Mouse (Mus musculus): ENCODE measurements around the gene Six1. TPM values are rescaled to one million over a fixed set of nuclear protein-coding genes. Genes with fewer than 3 reads are reported as not detected.

Gene Six1
- polyA plus RNA-seq, 1 experiment: 72.4 TPM

DNA sequence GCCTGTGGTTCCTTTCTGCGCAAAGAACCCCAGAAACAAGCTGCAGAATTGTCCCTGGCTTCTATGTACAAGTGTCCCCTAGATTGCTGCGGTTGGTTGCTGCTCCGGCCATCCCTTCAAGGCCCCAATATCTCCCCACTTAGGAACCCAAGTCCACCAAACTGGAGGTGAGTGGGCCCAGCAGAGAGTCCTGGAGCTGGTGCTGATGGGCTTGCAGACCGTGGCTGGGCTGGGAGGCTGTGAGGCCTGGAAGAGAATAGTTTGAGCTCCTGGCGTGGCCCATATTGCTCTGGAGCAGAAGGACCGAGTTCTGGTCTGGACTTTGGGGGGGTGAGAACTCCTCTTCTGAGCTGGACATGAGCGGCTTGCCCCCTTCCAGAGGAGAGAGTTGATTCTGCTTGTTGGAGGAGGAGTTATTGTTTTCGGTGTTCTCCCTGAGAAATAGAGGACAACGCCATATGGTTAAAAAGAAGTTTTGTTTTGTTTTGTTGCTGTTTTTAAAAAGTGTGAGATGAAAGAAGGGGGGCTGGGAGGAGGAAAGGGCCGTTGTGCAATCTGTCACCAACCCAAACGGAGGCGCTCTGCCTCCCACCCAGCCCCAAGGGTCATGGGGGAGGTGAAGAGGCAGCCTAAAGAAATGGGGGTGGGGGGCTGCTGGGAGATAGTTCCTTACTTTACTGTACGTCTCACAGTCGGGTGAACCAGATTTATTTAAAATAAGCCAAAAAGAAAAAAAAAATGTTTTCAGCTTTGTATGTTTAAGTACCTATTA, 10.1 kb downstream of the Six1 start:
- Histone ChIP-seq H3K27me3 (ENCODE audit: control insufficient read depth, insufficient read depth, insufficient read length) (no peaks in the 10 kb centered on the region), H3K4me3 (ENCODE audit: insufficient read depth, poor library complexity, severe bottlenecking) (peak overlapping the region; percentile 83), H3ac (ENCODE audit: control insufficient read depth, insufficient read length, low read depth) (peak overlapping the region; percentile 61), H3K79me3 (ENCODE audit: low read depth) (peaks cover 71% of the 10 kb centered on the region), H3K79me2 (ENCODE audit: control insufficient read depth, insufficient read depth) (peaks cover 86% of the 10 kb centered on the region), H3K36me3 (ENCODE audit: control insufficient read depth, insufficient read depth) (peaks cover 38% of the 10 kb centered on the region)
- TF ChIP-seq CEBPB (IDR thresholded peaks at IDR 0.05; ENCODE audit: low read depth) (peak; percentile 80), USF1 (IDR thresholded peaks at IDR 0.05; ENCODE audit: low read depth) (no peak), CTCF (IDR thresholded peaks at IDR 0.05; ENCODE audit: control insufficient read depth, insufficient read depth, insufficient read length) (peak; percentile 10)

- H3K4me3 ChIP-seq (ENCODE audit: insufficient read depth, poor library complexity, severe bottlenecking): peak overlapping the region; percentile 83
- no peaks in the 10 kb centered on the region for H3K27me3 ChIP-seq (ENCODE audit: control insufficient read depth, insufficient read depth, insufficient read length)
- TF ChIP-seq USF1 (IDR thresholded peaks at IDR 0.05; ENCODE audit: low read depth) (no peak), MAX (IDR thresholded peaks at IDR 0.05) (no peak), CEBPB (IDR thresholded peaks at IDR 0.05; ENCODE audit: low read depth) (no peak), CTCF (IDR thresholded peaks at IDR 0.05; ENCODE audit: control insufficient read depth, insufficient read depth, insufficient read length) (no peak), MYOG (IDR thresholded peaks at IDR 0.05; ENCODE audit: control insufficient read depth, extremely low read depth, insufficient read length) (no peak), MYOD1 (IDR thresholded peaks at IDR 0.05; ENCODE audit: control insufficient read depth, insufficient read length, low read depth) (no peak), FOSL1 (IDR thresholded peaks at IDR 0.05; ENCODE audit: insufficient read depth, low read length, poor library complexity, severe bottlenecking) (no peak)
Measured at GRCm38 (mm10) chr12:73042903-73043302, 10.8 kb downstream of the Six1 start.

DNA sequence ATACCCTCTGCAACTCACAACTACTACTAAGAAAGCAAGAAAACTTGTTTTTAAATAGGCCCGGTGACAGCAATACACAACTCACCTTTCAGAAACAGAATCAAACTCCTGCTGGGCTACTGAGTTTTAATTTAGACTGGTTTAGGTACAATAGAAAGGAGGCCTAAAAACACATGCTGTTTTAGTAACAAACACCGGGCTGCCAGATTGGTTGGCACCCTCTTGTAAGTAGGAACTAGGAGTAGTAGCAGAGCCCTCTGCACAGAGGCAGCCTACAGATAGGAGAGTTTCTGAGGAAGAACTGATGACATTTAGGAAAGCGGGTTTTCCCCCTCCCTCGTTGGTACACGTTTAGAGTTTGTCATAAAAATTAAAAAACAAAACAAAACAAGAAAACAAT, 11.3 kb downstream of the Six1 start:
- H3K27me3 ChIP-seq (ENCODE audit: control insufficient read depth, insufficient read depth, insufficient read length): no peaks in the 10 kb centered on the region
- H3K4me3 ChIP-seq (ENCODE audit: insufficient read depth, poor library complexity, severe bottlenecking): peak overlapping the region; percentile 83

More at GRCm38 (mm10) chr12:73042903-73043302, 10.8 kb downstream of the Six1 start:
- Histone ChIP-seq H3K79me3 (ENCODE audit: low read depth) (peaks cover 73% of the 10 kb centered on the region), H3ac (ENCODE audit: control insufficient read depth, insufficient read length, low read depth) (peak overlapping the region; percentile 58), H3K79me2 (ENCODE audit: control insufficient read depth, insufficient read depth) (peaks cover 93% of the 10 kb centered on the region), H3K36me3 (ENCODE audit: control insufficient read depth, insufficient read depth) (peaks cover 38% of the 10 kb centered on the region)

DNA sequence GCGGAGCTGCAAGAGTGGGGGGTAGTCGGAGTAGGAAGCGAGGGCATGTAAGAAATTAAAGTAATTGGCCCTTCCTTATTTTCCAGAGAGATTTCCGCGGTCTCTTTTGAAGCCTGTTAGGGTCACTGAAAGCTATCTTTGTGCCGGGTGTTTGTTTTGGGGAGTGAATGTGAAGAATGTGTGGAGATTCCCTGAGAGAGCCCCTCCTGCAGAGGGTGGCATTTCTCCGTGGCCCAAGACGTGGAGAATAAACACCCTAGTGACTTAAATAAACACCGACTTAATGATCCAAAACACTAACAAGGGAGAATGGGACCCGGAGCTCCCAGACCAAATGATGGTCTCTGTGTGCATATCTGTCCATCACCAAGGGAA, 12.4 kb downstream of the Six1 start:
- peaks cover 94% of the 10 kb centered on the region for H3K79me2 ChIP-seq (ENCODE audit: control insufficient read depth, insufficient read depth)
- peaks cover 72% of the 10 kb centered on the region for H3K79me3 ChIP-seq (ENCODE audit: low read depth)
- no peaks in the 10 kb centered on the region for H3K27me3 ChIP-seq (ENCODE audit: control insufficient read depth, insufficient read depth, insufficient read length)
- peaks cover 38% of the 10 kb centered on the region for H3K36me3 ChIP-seq (ENCODE audit: control insufficient read depth, insufficient read depth)
- peak overlapping the region; percentile 38 for H3K4me3 ChIP-seq (ENCODE audit: insufficient read depth, poor library complexity, severe bottlenecking)
- peak overlapping the region; percentile 79 for H3ac ChIP-seq (ENCODE audit: control insufficient read depth, insufficient read length, low read depth)
- TF ChIP-seq USF1 (IDR thresholded peaks at IDR 0.05; ENCODE audit: low read depth) (no peak), CTCF (IDR thresholded peaks at IDR 0.05; ENCODE audit: control insufficient read depth, insufficient read depth, insufficient read length) (no peak), MAX (IDR thresholded peaks at IDR 0.05) (no peak), MYOG (IDR thresholded peaks at IDR 0.05; ENCODE audit: control insufficient read depth, extremely low read depth, insufficient read length) (no peak), CEBPB (IDR thresholded peaks at IDR 0.05; ENCODE audit: low read depth) (no peak)

More for the DNA sequence above, 11.3 kb downstream of the Six1 start:
- Histone ChIP-seq H3K79me3 (ENCODE audit: low read depth) (peaks cover 73% of the 10 kb centered on the region), H3ac (ENCODE audit: control insufficient read depth, insufficient read length, low read depth) (peak overlapping the region; percentile 19), H3K79me2 (ENCODE audit: control insufficient read depth, insufficient read depth) (peaks cover 98% of the 10 kb centered on the region), H3K36me3 (ENCODE audit: control insufficient read depth, insufficient read depth) (peaks cover 38% of the 10 kb centered on the region)
- TF ChIP-seq MYOG (IDR thresholded peaks at IDR 0.05; ENCODE audit: control insufficient read depth, extremely low read depth, insufficient read length) (no peak), USF1 (IDR thresholded peaks at IDR 0.05; ENCODE audit: low read depth) (no peak), FOSL1 (IDR thresholded peaks at IDR 0.05; ENCODE audit: insufficient read depth, low read length, poor library complexity, severe bottlenecking) (no peak), MAX (IDR thresholded peaks at IDR 0.05) (no peak), MYOD1 (IDR thresholded peaks at IDR 0.05; ENCODE audit: control insufficient read depth, insufficient read length, low read depth) (no peak)

DNA sequence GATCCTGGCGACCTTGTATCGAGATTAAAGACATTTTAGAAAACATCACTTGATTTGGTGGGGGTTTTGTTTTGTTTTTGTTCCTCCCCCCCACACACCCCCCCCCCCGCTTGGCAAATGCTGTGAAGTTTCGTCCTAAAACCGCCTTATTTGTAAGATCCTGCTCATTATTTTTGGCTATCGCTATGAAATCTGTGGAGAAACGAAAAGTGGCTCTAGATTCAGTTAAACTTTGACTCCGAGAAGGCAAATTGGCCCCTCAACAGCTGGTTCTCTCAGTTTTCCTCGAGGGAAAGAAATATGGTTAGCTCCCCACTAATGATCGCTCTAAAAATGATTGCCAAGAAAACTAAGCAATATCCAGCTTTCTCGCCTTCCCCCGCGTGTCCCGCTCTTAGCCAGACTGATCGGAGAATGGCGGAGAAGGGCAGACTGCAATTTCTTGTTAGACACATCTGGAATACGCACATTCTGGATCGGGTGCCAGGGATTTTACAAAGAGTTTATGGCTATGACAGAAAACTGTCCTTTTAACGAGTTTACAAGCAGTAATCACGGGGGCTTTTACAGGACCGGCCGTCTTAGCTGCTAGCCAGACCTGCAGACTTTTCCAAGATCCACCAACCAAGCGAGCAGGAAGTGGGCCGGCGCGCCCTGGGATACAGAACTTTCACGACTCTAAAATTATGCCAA, 13.0 kb downstream of the Six1 start:
- H3ac ChIP-seq (ENCODE audit: control insufficient read depth, insufficient read length, low read depth): peak overlapping the region; percentile 79
- TF ChIP-seq USF1 (IDR thresholded peaks at IDR 0.05; ENCODE audit: low read depth): no peak
- TF ChIP-seq CEBPB (IDR thresholded peaks at IDR 0.05; ENCODE audit: low read depth): no peak
- no peak for TF ChIP-seq MYOD1 (IDR thresholded peaks at IDR 0.05; ENCODE audit: control insufficient read depth, insufficient read length, low read depth)
- no peak for TF ChIP-seq CTCF (IDR thresholded peaks at IDR 0.05; ENCODE audit: control insufficient read depth, insufficient read depth, insufficient read length)
- no peak for TF ChIP-seq FOSL1 (IDR thresholded peaks at IDR 0.05; ENCODE audit: insufficient read depth, low read length, poor library complexity, severe bottlenecking)
- TF ChIP-seq MAX (IDR thresholded peaks at IDR 0.05): no peak
- H3K79me2 ChIP-seq (ENCODE audit: control insufficient read depth, insufficient read depth): peaks cover 94% of the 10 kb centered on the region
- peaks cover 38% of the 10 kb centered on the region for H3K36me3 ChIP-seq (ENCODE audit: control insufficient read depth, insufficient read depth)
- peaks cover 67% of the 10 kb centered on the region for H3K79me3 ChIP-seq (ENCODE audit: low read depth)
- peak overlapping the region; percentile 38 for H3K4me3 ChIP-seq (ENCODE audit: insufficient read depth, poor library complexity, severe bottlenecking)
- H3K27me3 ChIP-seq (ENCODE audit: control insufficient read depth, insufficient read depth, insufficient read length): no peaks in the 10 kb centered on the region
